Mouse (Mus musculus) embryonic facial prominence, embryonic 11.5 days (tissue): Measurements from ENCODE around the gene Fer1l4. TPM values are rescaled to one million over a fixed set of nuclear protein-coding genes. Genes with fewer than 3 reads are reported as not detected.

ENCODE experiments used
- ATAC-seq: fragments of 200-750 bp; cut with Nextera tagmentation; replicated peaks from 2 replicates; pipeline ENCODE4 v1.8.0; 2017; ENCODE audit warnings: low read depth; ENCODE audit not compliant: insufficient number of reproducible peaks, low FRiP score, low TSS enrichment
- DNase-seq: peaks from one replicate; pipeline ENCODE4 v3.0.0-alpha.2; 2015; ENCODE audit warnings: low spot score
- H3K27ac ChIP-seq: fragments of 300-500 bp; sonication (generic); replicated peaks from 2 replicates; pipeline ENCODE4 v1.5.1; 2014; ENCODE audit warnings: mild to moderate bottlenecking, low read depth, low read length, control low read depth
- H3K27me3 ChIP-seq: fragments of 300-500 bp; sonication (generic); 2 replicates; pipeline ENCODE4 v1.6.1; 2014; ENCODE audit warnings: mild to moderate bottlenecking, low read length, moderate library complexity, mixed read lengths; ENCODE audit not compliant: control insufficient read depth, insufficient read depth
- H3K36me3 ChIP-seq: fragments of 300-500 bp; sonication (generic); replicated peaks from 2 replicates; pipeline ENCODE4 v1.6.1; 2014; ENCODE audit warnings: low read depth, mild to moderate bottlenecking, low read length, moderate library complexity, mixed read lengths; ENCODE audit not compliant: control insufficient read depth, insufficient read depth
- H3K4me1 ChIP-seq: fragments of 300-500 bp; sonication (generic); 2 replicates; pipeline ENCODE4 v1.6.1; 2014; ENCODE audit warnings: low read length, mixed read lengths; ENCODE audit not compliant: control insufficient read depth, insufficient read depth
- H3K4me2 ChIP-seq: fragments of 300-500 bp; sonication (generic); 2 replicates; pipeline ENCODE4 v1.6.1; 2014; ENCODE audit warnings: low read depth, mild to moderate bottlenecking, control low read depth, low read length, moderate library complexity
- H3K4me3 ChIP-seq: fragments of 300-500 bp; sonication (generic); 2 replicates; pipeline ENCODE4 v1.5.1; 2014; ENCODE audit warnings: low read depth, low read length, control low read depth
- H3K9ac ChIP-seq: fragments of 300-500 bp; sonication (generic); replicated peaks from 2 replicates; pipeline ENCODE4 v1.6.1; 2014; ENCODE audit warnings: mild to moderate bottlenecking, control low read depth, low read length
- H3K9me3 ChIP-seq: fragments of 300-500 bp; sonication (generic); replicated peaks from 2 replicates; pipeline ENCODE4 v1.6.1; 2016; ENCODE audit warnings: mild to moderate bottlenecking, low read length, inconsistent platforms, mixed read lengths; ENCODE audit not compliant: control insufficient read depth
- WGBS: fragments of 180-500 bp; shearing (Covaris S2); extraction: QIAGEN DNeasy Blood & Tissue Kit; methylation state at CpG from one replicate; pipeline ENCODE4 v1.1.7; 2014; 5-methylcytosine and 5-hydroxymethylcytosine counted together
- polyA plus RNA-seq: library from polyadenylated mRNA; unstranded; fragments of >200 nt; fragmentation: Nextera tagmentation; extraction: Ambion mirVana; gene quantifications from 2 replicates; pipeline ENCODE4 v1.2.1, GENCODE M21; 2014

Gene Fer1l4
- polyA plus RNA-seq, 1 experiment from 2014 or later, result 0.10 TPM

GRCm38 (mm10) chr2:155973348-155973747 is 79.4 kb downstream of the Fer1l4 start:
- Histone ChIP-seq H3K9ac (no peak overlapping the region), H3K27ac (no peak overlapping the region), H3K4me2 (no peak overlapping the region), H3K4me3 (no peak overlapping the region), H3K27me3 (no peaks in the 10 kb centered on the region), H3K36me3 (peaks cover 31% of the 10 kb centered on the region), H3K4me1 (no peaks in the 10 kb centered on the region), H3K9me3 (no peaks in the 10 kb centered on the region)
- no peak for ATAC-seq
- 83% methylated on average over 6 of the region's 6 CpGs for WGBS
- no peak for DNase-seq

Other genes with a start within 250 kb of the Fer1l4 start
- gene BC029722, start 233.5 kb downstream of the Fer1l4 start, polyA plus RNA-seq, result 5.7 and 6.6 TPM in 2 replicates
- 198 and 213 TPM in 2 replicates for gene Eif6, start 226.0 kb downstream of the Fer1l4 start, polyA plus RNA-seq
- gene Fam83c, start 218.1 kb downstream of the Fer1l4 start, polyA plus RNA-seq, result 0.14 and 0.15 TPM in 2 replicates
- 85.3 and 87.7 TPM in 2 replicates for gene Uqcc1, start 122.6 kb downstream of the Fer1l4 start, polyA plus RNA-seq
- gene Gm15557, start 112.2 kb downstream of the Fer1l4 start, polyA plus RNA-seq, result not detected in 2 replicates
- gene Gdf5, start 107.6 kb downstream of the Fer1l4 start, polyA plus RNA-seq, result 3.2 TPM in 2 replicates
- gene Cep250, start 96.5 kb downstream of the Fer1l4 start, polyA plus RNA-seq, result 13.4 and 14.0 TPM in 2 replicates
- 0.89 and 1.5 TPM in 2 replicates for gene 6430550D23Rik, start 45.0 kb downstream of the Fer1l4 start, polyA plus RNA-seq
- 175 and 210 TPM in 2 replicates for gene Ergic3, start 44.9 kb downstream of the Fer1l4 start, polyA plus RNA-seq
- 4.4 and 6.3 TPM in 2 replicates for gene Spag4, start 12.2 kb upstream of the Fer1l4 start, polyA plus RNA-seq
- 51.3 and 55.4 TPM in 2 replicates for gene Cpne1, start 59.0 kb upstream of the Fer1l4 start, polyA plus RNA-seq
- 47.3 and 48.7 TPM in 2 replicates for gene Rbm12, start 59.0 kb upstream of the Fer1l4 start, polyA plus RNA-seq
- gene Gm28036, start 74.1 kb upstream of the Fer1l4 start, polyA plus RNA-seq, result 20.1 and 23.8 TPM in 2 replicates
- 356 and 375 TPM in 2 replicates for gene Romo1, start 91.1 kb upstream of the Fer1l4 start, polyA plus RNA-seq
- 33.5 and 34.0 TPM in 2 replicates for gene Nfs1, start 91.2 kb upstream of the Fer1l4 start, polyA plus RNA-seq
- gene Rbm39, start 127.3 kb upstream of the Fer1l4 start, polyA plus RNA-seq, result 678 and 756 TPM in 2 replicates
- gene Phf20, start 143.5 kb upstream of the Fer1l4 start, polyA plus RNA-seq, result 88.3 and 89.2 TPM in 2 replicates